8 mouse cellular contexts compared by ENCODE assay signal in genomic region chr5:143818949-143819348, GRCm38 (mm10). TPM values are rescaled to one million over a fixed set of nuclear protein-coding genes. Genes with fewer than 3 reads are reported as not detected.
A peak's percentile ranks its signal among the peaks of the same experiment; 100 is the strongest.
DNase-seq lines count a peak whose midpoint lies in the region; ATAC-seq and TF ChIP-seq lines count a peak whose summit lies in the region.

No protein-coding gene starts in this region.

- H3K79me2 ChIP-seq in liver, adult 2 months (ENCODE audit: control insufficient read depth, insufficient read depth, low read length): peaks cover 21% of the 10 kb centered on the region; the same call in 1 of the 2 replicates

- peak overlapping the region; percentile 77 for H3K4me3 ChIP-seq in kidney, embryonic 15.5 days (replicated peaks)
- no peak overlapping the region for H3K4me3 ChIP-seq in kidney, adult 2 months (ENCODE audit: insufficient read depth, low read depth, low read length)
- H3K4me3 ChIP-seq in embryonic facial prominence, embryonic 13.5 days: peak overlapping the region; percentile 84; the same call in 1 of the 2 replicates
- H3K4me3 ChIP-seq in liver, adult 2 months (ENCODE audit: insufficient read depth, low read depth, low read length): no peak overlapping the region; the same call in 1 of the 2 replicates

- no peaks in the 10 kb centered on the region for H3K36me3 ChIP-seq in kidney, embryonic 15.5 days
- no peaks in the 10 kb centered on the region for H3K36me3 ChIP-seq in kidney, adult 2 months (ENCODE audit: control insufficient read depth, insufficient read depth, low read length)
- H3K36me3 ChIP-seq in embryonic facial prominence, embryonic 13.5 days: no peaks in the 10 kb centered on the region
- no peaks in the 10 kb centered on the region for H3K36me3 ChIP-seq in liver, adult 2 months (ENCODE audit: control insufficient read depth, insufficient read depth, low read length)

- 79% methylated on average over 13 of the region's 13 CpGs for WGBS in kidney, embryonic 15.5 days
- WGBS in kidney, adult 2 months: 55% methylated on average over 13 of the region's 13 CpGs
- WGBS in embryonic facial prominence, embryonic 13.5 days: 87% methylated on average over 13 of the region's 13 CpGs
- WGBS in liver, adult 2 months: 50% methylated on average over 13 of the region's 13 CpGs

- DNase-seq in kidney, adult 2 months: no peak
- DNase-seq in liver, adult 2 months (ENCODE audit: extremely low read depth, low read depth, low spot score): peak; percentile 14
- DNase-seq in spleen, postnatal 14 days (ENCODE audit: low spot score in 2 of 2): peak; percentile 53 to 68
- no peak for DNase-seq in gastrocnemius, postnatal 25 days
- no peak for DNase-seq in cerebellum, adult 9-11 months
- no peak for DNase-seq in layer of hippocampus, adult 18-20 months (ENCODE audit: low spot score in 2 of 2)

- peaks cover 13% of the 10 kb centered on the region for H3K4me1 ChIP-seq in kidney, embryonic 15.5 days
- H3K4me1 ChIP-seq in kidney, adult 2 months (ENCODE audit: control insufficient read depth, insufficient read depth, low read length): peaks cover 3% of the 10 kb centered on the region; the same call in 1 of the 2 replicates
- peaks cover 11% of the 10 kb centered on the region for H3K4me1 ChIP-seq in embryonic facial prominence, embryonic 13.5 days
- peaks cover 9% of the 10 kb centered on the region for H3K4me1 ChIP-seq in liver, adult 2 months (ENCODE audit: control insufficient read depth, insufficient read depth, low read length)

- peak; percentile 30; the same call in 1 of the 2 replicates for ATAC-seq in kidney, embryonic 15.5 days (replicated peaks; ENCODE audit: low FRiP score)
- no peak for ATAC-seq in embryonic facial prominence, embryonic 13.5 days (ENCODE audit: insufficient number of reproducible peaks, insufficient read depth, low FRiP score, low TSS enrichment, low read depth)

- peak overlapping the region; percentile 85 for H3K4me2 ChIP-seq in kidney, embryonic 15.5 days
- peak overlapping the region; percentile 70 for H3K4me2 ChIP-seq in embryonic facial prominence, embryonic 13.5 days

- no peak for TF ChIP-seq CTCF in kidney, adult 2 months (conservative IDR thresholded peaks at IDR 0.05; ENCODE audit: insufficient read depth, insufficient read length, low read depth, low read length)
- no peak for TF ChIP-seq CTCF in liver, adult 2 months (IDR thresholded peaks at IDR 0.05; ENCODE audit: low read depth, low read length)

- H3K27me3 ChIP-seq in kidney, embryonic 15.5 days: no peaks in the 10 kb centered on the region
- no peaks in the 10 kb centered on the region for H3K27me3 ChIP-seq in kidney, adult 2 months (replicated peaks; ENCODE audit: control insufficient read depth, insufficient read depth, low read length)
- H3K27me3 ChIP-seq in embryonic facial prominence, embryonic 13.5 days: no peaks in the 10 kb centered on the region
- no peaks in the 10 kb centered on the region for H3K27me3 ChIP-seq in liver, adult 2 months (ENCODE audit: control insufficient read depth, insufficient read depth, low read length)

- TF ChIP-seq POLR2A in kidney, adult 2 months (IDR thresholded peaks at IDR 0.05; ENCODE audit: low read depth, low read length): no peak
- no peak for TF ChIP-seq POLR2A in liver, adult 2 months (IDR thresholded peaks at IDR 0.05; ENCODE audit: extremely low read depth, insufficient read depth, low read length)

- H3K9me3 ChIP-seq in kidney, embryonic 15.5 days (replicated peaks): no peaks in the 10 kb centered on the region
- H3K9me3 ChIP-seq in embryonic facial prominence, embryonic 13.5 days: no peaks in the 10 kb centered on the region

- no peak overlapping the region for H3K27ac ChIP-seq in kidney, embryonic 15.5 days
- H3K27ac ChIP-seq in kidney, adult 2 months (ENCODE audit: insufficient read depth, low read depth, low read length): no peak overlapping the region
- no peak overlapping the region for H3K27ac ChIP-seq in embryonic facial prominence, embryonic 13.5 days
- H3K27ac ChIP-seq in liver, adult 2 months (replicated peaks; ENCODE audit: insufficient read depth, low read depth, low read length): no peak overlapping the region

- H3K9ac ChIP-seq in kidney, embryonic 15.5 days: peak overlapping the region; percentile 69; the same call in 1 of the 2 replicates
- peak overlapping the region; percentile 85; the same call in 1 of the 2 replicates for H3K9ac ChIP-seq in embryonic facial prominence, embryonic 13.5 days
- no peak overlapping the region for H3K9ac ChIP-seq in liver, adult 2 months (ENCODE audit: low read depth, low read length)

RNA-seq across cellular contexts. Expression of gene Eif2ak1, which starts 1.4 kb away (rescaled TPM):
- 41.1 and 43.3 TPM in 2 replicates for polyA plus RNA-seq in kidney, embryonic 15.5 days (2015; fragmentation: Nextera tagmentation; extraction: Ambion mirVana)
- 29.9 TPM in 2 replicates for polyA plus RNA-seq in kidney, adult 2 months (2012; rRNA removed)
- 42.5 and 43.2 TPM in 2 replicates for polyA plus RNA-seq in embryonic facial prominence, embryonic 13.5 days (2015; fragmentation: Nextera tagmentation; extraction: Ambion mirVana)
- total RNA-seq in liver, adult 2 months (2014; rRNA removed): 11.1 and 13.2 TPM in 2 replicates
- 13.1 and 14.0 TPM in 2 replicates for polyA plus RNA-seq in liver, adult 2 months (2012; rRNA removed)
- total RNA-seq in gastrocnemius, postnatal 25 days (2021): 10 to 100 TPM; 22.8 to 23.6 TPM
- total RNA-seq in layer of hippocampus, adult 18-20 months (2021): 10 to 100 TPM; 43.2 to 43.7 TPM

Comparison
In these comparisons a context has a peak if more than half of its experiments do, and no peak if none do; other contexts are left out.
1. H3K4me3 ChIP-seq: peak in kidney, embryonic 15.5 days (single experiment) and embryonic facial prominence, embryonic 13.5 days (single experiment); none in kidney, adult 2 months (single experiment) and liver, adult 2 months (single experiment).
2. DNase-seq: peak in liver, adult 2 months (single experiment) and spleen, postnatal 14 days (2 of 2); none in kidney, adult 2 months (single experiment), gastrocnemius, postnatal 25 days (single experiment), cerebellum, adult 9-11 months (single experiment) and layer of hippocampus, adult 18-20 months (0 of 2).